Mouse (Mus musculus) inflammation-experienced regulatory T-cells (primary cell): ENCODE results near the gene Olfr63. TPM values are rescaled to one million over a fixed set of nuclear protein-coding genes. Genes with fewer than 3 reads are reported as not detected.

Source experiments
- polyA plus RNA-seq, 2 experiments: library from polyadenylated mRNA; unstranded; fragments of 100-300 nt; shearing (Covaris generic); gene quantifications; one replicate each; pipeline ENCODE4 v1.2.1; 2017

Olfr63 gene
- under 1 TPM; 0.05 to 0.20 TPM for polyA plus RNA-seq

DNA sequence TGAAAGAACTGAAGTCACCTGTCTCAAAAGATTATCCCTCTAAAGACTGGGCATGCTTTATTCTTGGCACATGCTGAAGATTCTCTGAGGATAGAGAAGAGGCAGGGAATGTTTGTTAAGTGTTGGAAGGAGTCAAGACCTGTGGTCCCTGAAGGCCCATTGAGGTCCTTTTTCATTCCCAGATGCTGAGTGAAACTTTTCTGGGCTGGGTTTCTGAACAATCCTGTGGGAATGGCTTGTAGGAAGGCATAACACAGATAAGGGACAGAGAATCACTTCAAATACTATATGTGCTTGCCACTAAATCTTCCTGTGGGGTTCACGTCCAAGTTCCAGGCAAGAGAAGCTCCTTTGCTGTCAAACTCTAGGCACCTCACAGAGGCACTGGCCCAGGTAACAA, at the start of gene Olfr63:
Gene Olfr63, plus strand, starts transcription at position 301 of the 400 bp plus-strand sequence.

DNA sequence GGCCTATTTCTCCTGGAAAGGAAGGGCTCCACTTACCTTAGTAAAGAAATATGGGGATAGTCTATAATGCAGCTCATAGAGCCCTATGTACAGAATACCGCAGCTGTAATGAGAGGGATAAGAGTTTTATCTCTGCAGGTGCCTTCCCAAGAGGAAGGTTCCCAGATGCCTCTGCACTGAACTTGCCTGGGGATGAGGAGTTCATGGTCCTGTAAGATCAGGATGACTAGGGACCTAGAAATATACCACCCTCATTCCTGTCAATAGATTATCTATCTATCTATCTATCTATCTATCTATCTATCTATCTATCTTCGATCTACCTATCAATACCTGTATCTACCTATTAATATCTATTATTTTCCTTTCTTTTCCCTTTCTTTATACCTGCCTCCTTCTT, 42.9 kb upstream of the Olfr63 start, which contains the start of gene Olfr1564:
Gene Olfr1564, minus strand, starts transcription at position 101 of the 400 bp plus-strand sequence.

DNA sequence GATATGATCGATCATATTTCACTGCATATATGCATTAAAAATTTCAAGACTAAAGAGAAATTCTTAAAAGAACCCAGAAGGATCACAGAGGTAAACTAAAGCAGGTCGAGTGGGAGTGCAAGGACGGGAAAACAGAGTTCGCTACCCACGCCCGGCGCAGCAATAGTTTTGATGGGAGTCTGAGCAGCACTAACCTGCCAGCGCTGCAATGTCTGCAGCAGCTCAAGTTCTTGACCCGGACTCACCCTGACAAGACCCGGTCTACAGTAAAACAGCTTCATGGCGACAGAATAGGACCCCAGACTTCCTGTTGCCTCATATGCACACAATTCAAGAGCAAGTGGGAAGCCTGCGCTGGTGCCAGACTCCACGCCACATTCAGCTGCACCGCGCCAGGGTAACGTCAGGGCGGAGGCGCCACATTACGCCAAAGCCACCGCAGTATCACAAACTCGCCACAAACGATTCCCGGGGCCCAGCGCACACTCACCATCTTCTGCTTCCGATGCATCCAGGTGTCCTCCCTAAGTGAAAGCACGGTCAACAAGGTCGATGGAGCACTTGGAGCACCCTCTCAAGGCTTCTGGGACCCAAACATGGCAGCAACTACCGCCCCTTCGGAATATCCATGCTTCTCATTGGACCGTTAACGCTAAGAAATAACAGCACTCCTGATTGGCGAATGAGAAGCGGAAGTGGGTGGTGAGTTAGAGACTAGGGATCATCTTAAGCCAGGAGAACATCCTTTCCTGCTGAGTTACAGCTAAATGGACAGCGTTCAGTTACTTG, 9.8 kb upstream of the Olfr63 start, which contains the start of gene Zfp955a:
Gene Zfp955a, minus strand, starts transcription at position 616 of the 789 bp plus-strand sequence.

DNA sequence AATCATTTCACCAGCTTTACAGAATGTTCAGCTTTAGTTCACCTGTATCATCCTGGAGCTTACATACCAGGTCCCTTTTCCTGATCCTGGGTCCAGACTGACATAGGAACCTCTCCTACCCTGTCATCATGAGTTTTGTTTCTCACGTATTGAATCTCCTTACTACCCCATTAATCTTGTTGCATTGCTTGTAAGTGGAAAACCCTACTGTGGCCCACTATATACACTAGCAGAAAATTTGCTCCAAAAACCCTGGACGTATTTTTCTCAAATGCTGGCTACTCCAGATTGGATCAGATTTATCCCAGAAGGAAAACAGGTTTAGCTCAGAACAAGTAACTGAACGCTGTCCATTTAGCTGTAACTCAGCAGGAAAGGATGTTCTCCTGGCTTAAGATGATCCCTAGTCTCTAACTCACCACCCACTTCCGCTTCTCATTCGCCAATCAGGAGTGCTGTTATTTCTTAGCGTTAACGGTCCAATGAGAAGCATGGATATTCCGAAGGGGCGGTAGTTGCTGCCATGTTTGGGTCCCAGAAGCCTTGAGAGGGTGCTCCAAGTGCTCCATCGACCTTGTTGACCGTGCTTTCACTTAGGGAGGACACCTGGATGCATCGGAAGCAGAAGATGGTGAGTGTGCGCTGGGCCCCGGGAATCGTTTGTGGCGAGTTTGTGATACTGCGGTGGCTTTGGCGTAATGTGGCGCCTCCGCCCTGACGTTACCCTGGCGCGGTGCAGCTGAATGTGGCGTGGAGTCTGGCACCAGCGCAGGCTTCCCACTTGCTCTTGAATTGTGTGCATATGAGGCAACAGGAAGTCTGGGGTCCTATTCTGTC, 24.8 kb downstream of the Olfr63 start, which contains the start of gene Zfp955b:
Gene Zfp955b, plus strand, starts transcription at position 506 of the 837 bp plus-strand sequence.

Other genes with a start within 250 kb of the Olfr63 start
- 10 to 100 TPM in 1 of 2 experiments, 1 to 10 TPM in 1; 8.5 to 12.3 TPM for gene Zfp763, start 231.3 kb upstream of the Olfr63 start, polyA plus RNA-seq
- not detected for gene 4921501E09Rik, start 196.6 kb upstream of the Olfr63 start, polyA plus RNA-seq
- 1 to 10 TPM; 5.1 to 5.2 TPM for gene Zfp563, start 175.4 kb upstream of the Olfr63 start, polyA plus RNA-seq
- 1 to 10 TPM in 1 of 2 experiments, under 1 TPM in 1; 0.12 to 1.7 TPM for gene Morc2b, start 125.0 kb upstream of the Olfr63 start, polyA plus RNA-seq
- gene Olfr55, start 96.2 kb upstream of the Olfr63 start, polyA plus RNA-seq: not detected
- gene Olfr239, start 73.4 kb upstream of the Olfr63 start, polyA plus RNA-seq: not detected
- gene Olfr1564, start 43.0 kb upstream of the Olfr63 start, polyA plus RNA-seq: not detected
- gene Zfp955a, start 9.5 kb upstream of the Olfr63 start, polyA plus RNA-seq: 10 to 100 TPM; 15.9 to 17.1 TPM
- 10 to 100 TPM in 1 of 2 experiments, 1 to 10 TPM in 1; 8.3 to 14.6 TPM for gene Zfp955b, start 24.9 kb downstream of the Olfr63 start, polyA plus RNA-seq
- gene Zfp81, start 94.2 kb downstream of the Olfr63 start, polyA plus RNA-seq: 10 to 100 TPM in 1 of 2 experiments, 1 to 10 TPM in 1; 10.0 to 15.9 TPM
- 1 to 10 TPM; 7.5 to 8.3 TPM for gene Zfp101, start 130.0 kb downstream of the Olfr63 start, polyA plus RNA-seq
- not detected for gene Actl9, start 168.2 kb downstream of the Olfr63 start, polyA plus RNA-seq